Mouse (Mus musculus) splenic B cell, adult 2 months (primary cell): ENCODE measurements around the gene Islr.

Experiments
- DNase-seq: peaks from one replicate; pipeline ENCODE4 v3.0.0-alpha.2; 2011; ENCODE audit warnings: low read depth, low spot score
- H3K27me3 ChIP-seq: 2 replicates; pipeline ENCODE4 v1.6.1; 2012; ENCODE audit warnings: mild to moderate bottlenecking, low read length, moderate library complexity, mixed read lengths; ENCODE audit not compliant: control insufficient read depth, poor library complexity, insufficient read depth, severe bottlenecking
- H3K36me3 ChIP-seq: 2 replicates; pipeline ENCODE4 v1.6.1; 2012; ENCODE audit warnings: mild to moderate bottlenecking, low read length, moderate library complexity, mixed read lengths; ENCODE audit not compliant: control insufficient read depth, poor library complexity, insufficient read depth, severe bottlenecking

Islr gene

GRCm38 (mm10) chr9:58107494-58107893, 96.6 kb downstream of the Islr start:
- no peak for DNase-seq
- Histone ChIP-seq H3K27me3 (no peaks in the 10 kb centered on the region), H3K36me3 (no peaks in the 10 kb centered on the region)
